Mouse (Mus musculus): Measurements from ENCODE around the gene Arid1b. TPM values are rescaled to one million over a fixed set of nuclear protein-coding genes. Genes with fewer than 3 reads are reported as not detected.
A peak's percentile ranks its signal among the peaks of the same experiment; 100 is the strongest.

Arid1b gene
- polyA plus RNA-seq, 1 experiment from 2014 or later: 7.2 TPM

DNA sequence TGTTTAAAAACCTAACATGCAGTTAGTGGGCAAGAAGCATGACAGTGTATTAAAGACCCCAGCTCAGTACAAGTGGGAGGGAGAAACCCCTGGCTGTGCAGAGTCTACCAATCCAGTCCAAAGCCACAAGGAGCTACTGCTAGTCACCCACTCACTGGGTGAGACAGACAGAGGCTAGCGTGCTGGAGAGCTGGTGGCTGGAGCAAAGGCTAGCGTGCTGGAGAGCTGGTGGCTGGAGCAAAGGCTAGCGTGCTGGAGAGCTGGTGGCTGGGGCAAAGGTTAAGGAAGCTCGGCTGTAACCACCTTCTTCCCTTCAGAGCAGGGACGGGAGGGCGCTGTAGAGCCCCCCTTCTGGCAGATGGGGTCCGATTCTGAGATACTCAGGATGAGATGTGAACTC lies 320.6 kb downstream of the Arid1b start:
- H3K36me3 ChIP-seq (ENCODE audit: insufficient read depth, low read length): peaks cover 15% of the 10 kb centered on the region
- no peak overlapping the region for H3K9ac ChIP-seq (replicated peaks; ENCODE audit: low read depth)
- DNase-seq (ENCODE audit: low spot score) (no peak), ATAC-seq (no peak)
- TF ChIP-seq EP300 (IDR thresholded peaks at IDR 0.05) (no peak), CTCF (IDR thresholded peaks at IDR 0.05) (no peak)
- H3K4me3 ChIP-seq (ENCODE audit: low read depth, low read length): no peak overlapping the region
- H3K9me3 ChIP-seq (ENCODE audit: low read length): no peaks in the 10 kb centered on the region
- no peak overlapping the region for H3K27ac ChIP-seq (ENCODE audit: low read length)
- WGBS: 54% methylated on average over 7 of the region's 7 CpGs
- no peaks in the 10 kb centered on the region for H3K27me3 ChIP-seq (replicated peaks; ENCODE audit: insufficient read depth, low read length)
- H3K4me2 ChIP-seq (replicated peaks; ENCODE audit: low read depth, low read length): no peak overlapping the region
- H3K4me1 ChIP-seq (ENCODE audit: insufficient read depth, low read depth, low read length): no peaks in the 10 kb centered on the region

DNA sequence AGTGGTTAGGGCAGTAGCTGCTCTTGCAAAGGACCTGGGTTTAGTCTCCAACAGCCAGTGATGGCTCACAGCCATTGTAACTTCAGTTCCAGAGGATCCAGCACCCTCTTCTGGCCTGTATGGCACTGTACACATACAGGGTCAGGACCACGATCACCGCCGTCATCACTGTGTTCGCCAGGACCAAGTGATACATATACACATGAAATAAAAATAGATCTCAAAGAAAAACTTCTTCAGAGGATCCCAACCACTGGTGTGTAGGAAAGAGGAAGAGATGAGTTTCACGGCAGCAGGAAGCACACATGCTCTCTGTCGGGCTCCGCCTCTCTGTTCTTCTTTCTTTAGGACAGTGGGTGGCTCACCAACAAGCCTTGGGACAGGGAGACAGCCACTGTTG lies 322.4 kb downstream of the Arid1b start:
- no peak; the same call in 1 of the 2 replicates for ATAC-seq

DNA sequence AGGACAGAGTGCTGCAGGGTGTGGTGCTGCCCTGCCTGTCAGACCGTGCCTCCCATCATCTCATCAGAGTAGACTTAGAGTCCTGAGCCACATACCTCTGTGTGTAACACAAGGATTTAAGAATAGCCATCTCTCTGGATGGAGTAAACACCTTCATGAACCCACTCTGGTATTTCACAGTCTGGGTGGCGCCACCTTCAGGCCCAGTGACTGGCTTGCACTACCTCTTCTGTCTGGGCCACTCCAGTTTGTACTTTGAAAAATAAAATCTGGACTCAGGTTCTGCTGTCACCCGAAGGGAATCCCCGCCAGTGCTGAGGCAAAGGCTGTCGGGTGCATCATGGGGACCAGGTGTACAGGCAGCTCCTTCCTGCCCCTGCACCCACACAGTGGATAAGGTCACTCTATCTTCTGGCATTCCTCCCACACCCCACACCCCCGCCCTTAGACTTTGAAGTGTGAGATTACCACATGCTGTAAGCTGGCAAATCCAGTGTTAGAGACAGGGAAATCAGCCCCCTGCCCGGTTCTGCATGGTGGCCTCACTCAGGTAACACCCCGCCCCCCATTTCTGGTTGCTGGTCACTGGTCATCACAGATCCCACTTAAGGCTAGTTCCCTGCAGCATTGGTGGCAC lies 327.6 kb downstream of the Arid1b start:
- TF ChIP-seq EP300 (IDR thresholded peaks at IDR 0.05) (no peak), CTCF (IDR thresholded peaks at IDR 0.05) (peak; percentile 64)
- H3K36me3 ChIP-seq (ENCODE audit: insufficient read depth, low read length): peaks cover 16% of the 10 kb centered on the region
- WGBS: 57% methylated on average over 8 of the region's 8 CpGs

More for the DNA sequence above, 322.4 kb downstream of the Arid1b start:
- H3K4me3 ChIP-seq (ENCODE audit: low read depth, low read length): no peak overlapping the region
- no peak overlapping the region for H3K27ac ChIP-seq (ENCODE audit: low read length)
- H3K4me2 ChIP-seq (replicated peaks; ENCODE audit: low read depth, low read length): no peak overlapping the region
- no peaks in the 10 kb centered on the region for H3K9me3 ChIP-seq (ENCODE audit: low read length)
- peak; percentile 49; the same call in 1 of the 2 replicates for TF ChIP-seq CTCF (IDR thresholded peaks at IDR 0.05)
- TF ChIP-seq EP300 (IDR thresholded peaks at IDR 0.05): no peak
- H3K9ac ChIP-seq (replicated peaks; ENCODE audit: low read depth): no peak overlapping the region
- 76% methylated on average over 7 of the region's 7 CpGs for WGBS
- H3K4me1 ChIP-seq (ENCODE audit: insufficient read depth, low read depth, low read length): no peaks in the 10 kb centered on the region
- H3K36me3 ChIP-seq (ENCODE audit: insufficient read depth, low read length): peaks cover 16% of the 10 kb centered on the region
- no peaks in the 10 kb centered on the region for H3K27me3 ChIP-seq (replicated peaks; ENCODE audit: insufficient read depth, low read length)
- no peak for DNase-seq (ENCODE audit: low spot score)

DNA sequence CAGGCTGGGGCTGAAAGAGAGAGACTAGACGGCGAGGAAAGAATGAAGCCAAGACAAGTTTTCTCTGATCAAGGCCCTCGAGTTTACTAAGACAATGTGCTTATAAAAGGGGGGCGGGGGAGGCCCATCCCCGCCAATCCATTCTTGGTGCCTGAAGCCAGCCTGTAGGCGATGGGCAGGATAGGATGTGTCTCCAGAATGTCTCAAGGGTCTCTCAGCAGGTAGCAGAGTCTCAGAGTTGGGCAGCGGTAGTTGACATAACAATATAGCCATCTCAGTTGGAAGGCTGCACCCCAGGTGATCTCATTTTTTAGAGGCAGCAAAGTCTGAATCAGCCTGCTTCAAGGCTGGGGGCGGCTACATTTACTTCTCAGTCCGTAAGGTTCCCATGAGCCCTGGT lies 328.5 kb downstream of the Arid1b start:
- Histone ChIP-seq H3K27me3 (replicated peaks; ENCODE audit: insufficient read depth, low read length) (no peaks in the 10 kb centered on the region), H3K4me3 (ENCODE audit: low read depth, low read length) (no peak overlapping the region), H3K4me1 (ENCODE audit: insufficient read depth, low read depth, low read length) (peaks cover 4% of the 10 kb centered on the region; the same call in 1 of the 2 replicates), H3K9ac (replicated peaks; ENCODE audit: low read depth) (no peak overlapping the region), H3K36me3 (ENCODE audit: insufficient read depth, low read length) (peaks cover 21% of the 10 kb centered on the region), H3K4me2 (replicated peaks; ENCODE audit: low read depth, low read length) (no peak overlapping the region), H3K9me3 (ENCODE audit: low read length) (no peaks in the 10 kb centered on the region), H3K27ac (ENCODE audit: low read length) (no peak overlapping the region)
- TF ChIP-seq EP300 (IDR thresholded peaks at IDR 0.05) (no peak), CTCF (IDR thresholded peaks at IDR 0.05) (no peak)
- WGBS: 75% methylated on average over 9 of the region's 9 CpGs
- ATAC-seq (no peak), DNase-seq (ENCODE audit: low spot score) (no peak)

More for the DNA sequence above, 327.6 kb downstream of the Arid1b start:
- ATAC-seq (peak; percentile 62), DNase-seq (ENCODE audit: low spot score) (peak; percentile 48)
- peaks cover 4% of the 10 kb centered on the region; the same call in 1 of the 2 replicates for H3K4me1 ChIP-seq (ENCODE audit: insufficient read depth, low read depth, low read length)
- no peaks in the 10 kb centered on the region for H3K27me3 ChIP-seq (replicated peaks; ENCODE audit: insufficient read depth, low read length)
- no peak overlapping the region for H3K9ac ChIP-seq (replicated peaks; ENCODE audit: low read depth)
- no peak overlapping the region for H3K4me3 ChIP-seq (ENCODE audit: low read depth, low read length)
- H3K27ac ChIP-seq (ENCODE audit: low read length): no peak overlapping the region
- no peak overlapping the region for H3K4me2 ChIP-seq (replicated peaks; ENCODE audit: low read depth, low read length)
- H3K9me3 ChIP-seq (ENCODE audit: low read length): no peaks in the 10 kb centered on the region

DNA sequence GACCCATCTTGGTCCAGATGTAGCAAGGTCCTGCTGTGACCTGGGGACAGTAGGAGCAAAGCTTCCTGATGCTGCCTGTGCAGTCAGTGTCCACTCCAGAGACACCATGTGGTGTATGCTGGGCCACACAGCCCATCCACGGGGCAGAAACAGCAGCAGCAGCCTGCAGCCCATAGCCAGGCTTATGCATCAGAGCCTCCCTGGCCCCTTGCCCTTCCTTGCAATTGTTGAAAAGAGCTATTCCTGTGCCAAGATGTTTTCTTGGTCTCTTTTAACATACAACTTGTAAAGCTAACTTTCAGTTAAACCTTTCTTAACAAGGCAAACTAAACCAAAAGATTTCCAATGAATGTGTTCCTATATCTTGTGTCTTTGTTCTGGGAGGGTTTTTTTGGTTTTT lies 329.6 kb downstream of the Arid1b start:
- H3K36me3 ChIP-seq (ENCODE audit: insufficient read depth, low read length): peaks cover 22% of the 10 kb centered on the region
- no peaks in the 10 kb centered on the region for H3K9me3 ChIP-seq (ENCODE audit: low read length)
- no peak overlapping the region for H3K4me2 ChIP-seq (replicated peaks; ENCODE audit: low read depth, low read length)
- H3K27ac ChIP-seq (ENCODE audit: low read length): no peak overlapping the region
- no peak for DNase-seq (ENCODE audit: low spot score)
- no peak for TF ChIP-seq CTCF (IDR thresholded peaks at IDR 0.05)
- TF ChIP-seq EP300 (IDR thresholded peaks at IDR 0.05): no peak
- peaks cover 4% of the 10 kb centered on the region; the same call in 1 of the 2 replicates for H3K4me1 ChIP-seq (ENCODE audit: insufficient read depth, low read depth, low read length)
- WGBS: 8% methylated on average over 1 of the region's 1 CpGs
- H3K9ac ChIP-seq (replicated peaks; ENCODE audit: low read depth): no peak overlapping the region
- H3K27me3 ChIP-seq (replicated peaks; ENCODE audit: insufficient read depth, low read length): no peaks in the 10 kb centered on the region
- no peak overlapping the region for H3K4me3 ChIP-seq (ENCODE audit: low read depth, low read length)
- no peak for ATAC-seq

DNA sequence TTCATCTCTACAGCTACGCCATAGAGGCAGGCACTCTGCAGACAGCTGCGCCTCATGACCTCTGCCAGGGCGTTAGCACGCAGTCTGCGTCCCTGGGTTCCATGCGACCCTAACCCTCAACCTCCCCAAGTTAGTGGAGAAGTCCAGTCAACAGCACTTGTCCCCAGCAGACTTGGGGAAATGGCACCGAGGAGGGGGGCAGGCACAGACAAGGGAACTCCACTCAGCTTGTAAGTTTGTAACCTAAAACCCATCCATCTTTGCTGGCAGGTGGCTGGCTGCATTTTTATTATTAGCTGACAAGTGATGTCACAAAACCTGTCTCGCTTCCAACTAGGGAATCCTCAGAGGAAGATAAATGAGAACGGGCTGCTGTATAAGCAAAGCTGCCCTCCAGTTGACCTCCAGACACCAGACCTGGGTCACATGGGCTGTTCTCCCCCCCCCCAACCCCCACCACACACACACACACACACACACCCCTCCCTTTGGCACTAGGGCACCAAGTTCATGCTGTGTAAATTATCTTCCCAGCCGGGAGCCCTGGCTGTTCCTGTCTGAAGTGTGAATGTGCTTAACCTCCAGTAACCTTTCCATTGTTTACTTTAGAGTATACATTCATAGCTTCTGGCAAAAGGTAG lies 330.2 kb downstream of the Arid1b start:
- Histone ChIP-seq H3K4me1 (ENCODE audit: insufficient read depth, low read depth, low read length) (peaks cover 4% of the 10 kb centered on the region; the same call in 1 of the 2 replicates), H3K9me3 (ENCODE audit: low read length) (no peaks in the 10 kb centered on the region), H3K4me2 (replicated peaks; ENCODE audit: low read depth, low read length) (no peak overlapping the region), H3K27me3 (replicated peaks; ENCODE audit: insufficient read depth, low read length) (no peaks in the 10 kb centered on the region), H3K4me3 (ENCODE audit: low read depth, low read length) (no peak overlapping the region), H3K9ac (replicated peaks; ENCODE audit: low read depth) (no peak overlapping the region), H3K27ac (ENCODE audit: low read length) (no peak overlapping the region), H3K36me3 (ENCODE audit: insufficient read depth, low read length) (peaks cover 20% of the 10 kb centered on the region)
- 19% methylated on average over 10 of the region's 10 CpGs for WGBS
- TF ChIP-seq CTCF (IDR thresholded peaks at IDR 0.05) (no peak), EP300 (IDR thresholded peaks at IDR 0.05) (peak; percentile 35; the same call in 1 of the 2 replicates)
- DNase-seq (ENCODE audit: low spot score): peak; percentile 82
- ATAC-seq: peak; percentile 83

All from lung, postnatal 0 days (tissue).